Mouse (Mus musculus): ENCODE measurements around the gene Selenon. TPM values are rescaled to one million over a fixed set of nuclear protein-coding genes. Genes with fewer than 3 reads are reported as not detected.

Gene Selenon
- total and polyA plus RNA-seq, 3 experiments = 0.27 to 1.0 (median 0.64) TPM

DNA sequence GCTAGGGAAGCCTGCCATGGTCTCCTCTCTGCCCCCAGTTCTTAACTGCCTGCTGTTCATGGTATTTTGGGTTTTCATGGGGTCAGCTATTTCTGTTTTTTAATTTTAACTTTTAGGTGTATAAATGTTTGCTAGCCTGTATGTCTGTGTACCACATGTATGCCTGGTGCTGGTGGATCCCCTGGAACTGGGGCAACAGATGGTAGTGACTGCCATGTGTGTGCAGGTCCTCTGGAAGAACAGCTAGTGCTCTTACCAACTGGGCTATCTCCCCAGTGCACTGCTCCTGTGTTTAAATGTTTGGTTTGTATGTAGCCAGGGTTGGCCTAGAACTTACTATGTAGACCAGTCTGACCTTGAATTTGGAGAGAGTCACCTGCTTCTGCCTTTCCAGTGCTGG, 32.7 kb downstream of the Selenon start:
- H3K27ac ChIP-seq (ENCODE audit: insufficient read depth, low read depth) = no peak overlapping the region
- H3K4me1 ChIP-seq (ENCODE audit: control insufficient read depth in 1 of 2, insufficient read depth in 2 of 2) = peaks cover 0 to 16% of the 10 kb centered on the region in 2 experiments; a peak in 2 of 4 replicates
- H3K36me3 ChIP-seq (replicated peaks in 1 of 2; ENCODE audit: control insufficient read depth in 1 of 2, insufficient read depth in 1 of 2, low read length in 1 of 2) = peaks cover 21 to 64% of the 10 kb centered on the region in 2 experiments
- dilution Hi-C loops (cut with MboI; ENCODE audit: extremely low pct_ligation_motif_present, extremely low pct_unique_long_range_greater_than_20kb, low sequenced_read_pairs) (no loop called here), in situ Hi-C loops (cut with MboI; ENCODE audit: low pct_ligation_motif_present, low pct_unique_long_range_greater_than_20kb, low sequenced_read_pairs) (no loop called here)
- no peaks in the 10 kb centered on the region for H3K9me3 ChIP-seq (replicated peaks; ENCODE audit: low read length)
- DNase-seq (ENCODE audit: extremely low read depth) = no peak
- no peaks in the 10 kb centered on the region for H3K27me3 ChIP-seq (replicated peaks)
- no peak for TF ChIP-seq CHD2 (IDR thresholded peaks at IDR 0.05; ENCODE audit: low read length)
- TF ChIP-seq NELFE (IDR thresholded peaks at IDR 0.05; ENCODE audit: low read depth, low read length) = no peak
- TF ChIP-seq ETS1 (conservative IDR thresholded peaks at IDR 0.05; ENCODE audit: low read depth, low read length) = no peak
- no peak for TF ChIP-seq IRF4 (IDR thresholded peaks at IDR 0.05; ENCODE audit: low read depth, low read length)
- TF ChIP-seq RCOR1 (conservative IDR thresholded peaks at IDR 0.05; ENCODE audit: low read depth, low read length) = no peak
- TF ChIP-seq MEF2A (IDR thresholded peaks at IDR 0.05; ENCODE audit: borderline replicate concordance, low read depth, low read length) = no peak
- TF ChIP-seq GABPA (IDR thresholded peaks at IDR 0.05; ENCODE audit: insufficient replicate concordance, low read depth, low read length) = no peak
- TF ChIP-seq MAZ (IDR thresholded peaks at IDR 0.05; ENCODE audit: low read depth, low read length) = no peak
- no peak for TF ChIP-seq MYC (IDR thresholded peaks at IDR 0.05; ENCODE audit: low read depth, low read length)
- no peak for TF ChIP-seq ZMIZ1 (IDR thresholded peaks at IDR 0.05; ENCODE audit: low read depth, low read length)
- no peak for TF ChIP-seq JUND (conservative IDR thresholded peaks at IDR 0.05; ENCODE audit: low read depth, low read length)
- no peak for TF ChIP-seq E2F4 (IDR thresholded peaks at IDR 0.05; ENCODE audit: insufficient replicate concordance, low read depth, low read length)
- no peak for TF ChIP-seq HCFC1 (IDR thresholded peaks at IDR 0.05; ENCODE audit: low read depth, low read length)
- no peak overlapping the region for H3K9ac ChIP-seq (ENCODE audit: insufficient read depth, low read depth)
- no peak overlapping the region for H3K4me3 ChIP-seq (replicated peaks in 1 of 3; ENCODE audit: low read depth in 2 of 3, low read length in 2 of 3, poor library complexity in 1 of 3)
- no peak overlapping the region for H3K4me2 ChIP-seq (ENCODE audit: insufficient read depth, low read depth, poor library complexity, severe bottlenecking)
- peaks cover 21% of the 10 kb centered on the region; the same call in 1 of the 2 replicates for H3K79me2 ChIP-seq (replicated peaks; ENCODE audit: control insufficient read depth, extremely low read depth, insufficient read depth, poor library complexity, severe bottlenecking)

DNA sequence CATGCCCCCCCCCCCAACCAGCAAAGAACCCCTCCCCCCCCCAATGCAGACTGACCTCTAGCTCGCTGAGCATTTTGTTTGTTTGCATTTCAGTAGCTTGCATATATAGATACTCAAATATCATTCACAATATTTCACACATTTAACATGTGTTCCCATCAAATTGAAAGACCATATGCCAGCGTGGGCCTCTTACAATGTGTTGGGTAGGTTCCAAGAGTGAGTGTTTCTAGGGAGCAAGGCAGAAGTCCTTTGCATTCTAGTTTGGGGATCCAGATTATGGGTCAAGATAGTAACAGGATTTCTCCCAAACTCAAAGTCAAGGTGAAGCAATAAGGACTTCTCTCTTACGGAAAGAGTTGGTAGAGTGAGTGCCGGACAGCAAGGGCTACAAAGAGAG, 33.4 kb downstream of the Selenon start:
- no peak overlapping the region for H3K9ac ChIP-seq (ENCODE audit: insufficient read depth, low read depth)
- no peak for TF ChIP-seq ZMIZ1 (IDR thresholded peaks at IDR 0.05; ENCODE audit: low read depth, low read length)
- no peak for TF ChIP-seq SIN3A (IDR thresholded peaks at IDR 0.05; ENCODE audit: low read length)
- no peak for TF ChIP-seq HCFC1 (IDR thresholded peaks at IDR 0.05; ENCODE audit: low read depth, low read length)
- no peak for TF ChIP-seq NELFE (IDR thresholded peaks at IDR 0.05; ENCODE audit: low read depth, low read length)
- TF ChIP-seq MYC (IDR thresholded peaks at IDR 0.05; ENCODE audit: low read depth, low read length) = no peak
- TF ChIP-seq E2F4 (IDR thresholded peaks at IDR 0.05; ENCODE audit: insufficient replicate concordance, low read depth, low read length) = no peak
- no peak for TF ChIP-seq KAT2A (IDR thresholded peaks at IDR 0.05; ENCODE audit: insufficient replicate concordance, low read length)
- TF ChIP-seq MXI1 (IDR thresholded peaks at IDR 0.05; ENCODE audit: low read depth, low read length) = no peak
- TF ChIP-seq TCF12 (IDR thresholded peaks at IDR 0.05; ENCODE audit: low read depth, low read length) = no peak
- no peak for TF ChIP-seq JUND (conservative IDR thresholded peaks at IDR 0.05; ENCODE audit: low read depth, low read length)
- no peak for TF ChIP-seq CHD1 (IDR thresholded peaks at IDR 0.05; ENCODE audit: low read depth, low read length)
- TF ChIP-seq PAX5 (IDR thresholded peaks at IDR 0.05; ENCODE audit: low read length) = no peak
- TF ChIP-seq ELF1 (IDR thresholded peaks at IDR 0.05; ENCODE audit: low read depth, low read length) = no peak
- no peak for TF ChIP-seq MEF2A (IDR thresholded peaks at IDR 0.05; ENCODE audit: borderline replicate concordance, low read depth, low read length)
- TF ChIP-seq ZKSCAN1 (IDR thresholded peaks at IDR 0.05; ENCODE audit: borderline replicate concordance, low read depth, low read length) = no peak
- no peak for TF ChIP-seq USF2 (conservative IDR thresholded peaks at IDR 0.05; ENCODE audit: low read depth, low read length)
- no peak for TF ChIP-seq POLR2A (IDR thresholded peaks at IDR 0.05; ENCODE audit: low read depth, low read length)
- in situ Hi-C loops (cut with MboI; ENCODE audit: low pct_ligation_motif_present, low pct_unique_long_range_greater_than_20kb, low sequenced_read_pairs) (no loop called here), dilution Hi-C loops (cut with MboI; ENCODE audit: extremely low pct_ligation_motif_present, extremely low pct_unique_long_range_greater_than_20kb, low sequenced_read_pairs) (no loop called here)
- no peaks in the 10 kb centered on the region for H3K27me3 ChIP-seq (replicated peaks)
- H3K9me3 ChIP-seq (replicated peaks; ENCODE audit: low read length) = no peaks in the 10 kb centered on the region
- H3K79me2 ChIP-seq (replicated peaks; ENCODE audit: control insufficient read depth, extremely low read depth, insufficient read depth, poor library complexity, severe bottlenecking) = peaks cover 28% of the 10 kb centered on the region
- no peak overlapping the region for H3K27ac ChIP-seq (ENCODE audit: insufficient read depth, low read depth)
- no peak overlapping the region for H3K4me3 ChIP-seq (replicated peaks in 1 of 3; ENCODE audit: low read depth in 2 of 3, low read length in 2 of 3, poor library complexity in 1 of 3)
- peaks cover 13 to 63% of the 10 kb centered on the region in 2 experiments for H3K36me3 ChIP-seq (replicated peaks in 1 of 2; ENCODE audit: control insufficient read depth in 1 of 2, insufficient read depth in 1 of 2, low read length in 1 of 2)
- no peak overlapping the region for H3K4me2 ChIP-seq (ENCODE audit: insufficient read depth, low read depth, poor library complexity, severe bottlenecking)
- DNase-seq (ENCODE audit: extremely low read depth) = no peak
- H3K4me1 ChIP-seq (ENCODE audit: control insufficient read depth in 1 of 2, insufficient read depth in 2 of 2) = peaks cover 4 to 22% of the 10 kb centered on the region in 2 experiments; a peak in 3 of 4 replicates
